Mouse (Mus musculus): ENCODE results near the gene Olfr735. TPM values are rescaled to one million over a fixed set of nuclear protein-coding genes. Genes with fewer than 3 reads are reported as not detected.

Olfr735 gene
- not detected in 2 replicates for polyA plus RNA-seq (2015; fragmentation: Nextera tagmentation; extraction: Ambion mirVana)

DNA sequence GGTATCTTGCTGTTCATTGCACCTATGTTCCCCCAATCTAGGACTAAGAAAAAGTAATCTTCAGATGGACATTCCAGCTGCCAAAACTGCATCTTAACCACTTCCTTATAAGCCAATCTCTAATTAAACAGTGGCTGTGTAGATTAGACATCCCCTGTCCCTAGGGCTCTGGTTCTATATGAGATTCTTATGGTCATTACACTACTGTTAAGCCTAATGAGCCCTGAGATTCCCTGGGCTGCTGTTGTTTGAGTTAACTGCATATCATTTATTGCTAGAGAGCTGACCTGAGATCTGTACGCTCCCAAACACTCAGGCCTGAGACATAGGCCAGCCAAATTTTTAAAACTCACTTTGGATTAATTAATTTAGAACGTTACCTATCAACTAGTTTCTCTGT lies at the start of gene Olfr735:
Olfr735 (minus strand) TSS at position 77 of the 400 bp plus-strand sequence.
- no peaks in the 10 kb centered on the region for H3K36me3 ChIP-seq
- H3K4me3 ChIP-seq (replicated peaks) = no peak within 1 kb of the TSS
- WGBS (ENCODE audit: insufficient replicate concordance) = 64% methylated on average over 2 of the region's 2 CpGs
- ATAC-seq (ENCODE audit: low read depth) (no peak), DNase-seq (no peak)
- H3K4me2 ChIP-seq = no peak within 1 kb of the TSS
- no peak within 1 kb of the TSS for H3K27ac ChIP-seq
- H3K27me3 ChIP-seq = no peaks in the 10 kb centered on the region
- no peak within 1 kb of the TSS for H3K9ac ChIP-seq
- no peaks in the 10 kb centered on the region for H3K4me1 ChIP-seq (replicated peaks)
- no peaks in the 10 kb centered on the region for H3K9me3 ChIP-seq (replicated peaks)

DNA sequence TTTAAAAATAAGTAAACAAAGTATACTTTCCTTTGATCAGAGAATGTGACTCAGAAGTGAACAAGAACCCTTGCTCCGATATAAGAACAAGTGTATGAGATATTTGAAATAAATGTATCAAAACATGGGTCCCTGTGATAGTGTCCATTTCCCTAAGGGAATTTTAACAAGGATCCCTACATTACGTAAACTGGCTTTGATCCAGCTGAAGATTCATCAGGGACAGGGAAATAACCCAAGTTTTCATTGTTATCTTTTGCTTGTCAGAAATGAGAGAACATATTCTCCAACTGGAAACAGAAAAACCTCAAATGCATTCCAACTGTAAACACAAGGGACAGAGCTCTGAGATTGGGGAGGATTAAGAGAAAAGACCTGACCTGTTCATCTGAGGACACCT lies 32.2 kb upstream of the Olfr735 start, which contains the start of gene Olfr736:
Olfr736 (plus strand) TSS at position 301 of the 400 bp plus-strand sequence.
- Histone ChIP-seq H3K36me3 (no peaks in the 10 kb centered on the region), H3K9ac (no peak within 1 kb of the TSS), H3K27me3 (no peaks in the 10 kb centered on the region), H3K27ac (no peak within 1 kb of the TSS), H3K4me2 (no peak within 1 kb of the TSS), H3K9me3 (replicated peaks) (no peaks in the 10 kb centered on the region), H3K4me3 (replicated peaks) (no peak within 1 kb of the TSS), H3K4me1 (replicated peaks) (no peaks in the 10 kb centered on the region)
- WGBS (ENCODE audit: insufficient replicate concordance) = 65% methylated on average over 2 of the region's 2 CpGs
- ATAC-seq (ENCODE audit: low read depth) (no peak), DNase-seq (no peak)

DNA sequence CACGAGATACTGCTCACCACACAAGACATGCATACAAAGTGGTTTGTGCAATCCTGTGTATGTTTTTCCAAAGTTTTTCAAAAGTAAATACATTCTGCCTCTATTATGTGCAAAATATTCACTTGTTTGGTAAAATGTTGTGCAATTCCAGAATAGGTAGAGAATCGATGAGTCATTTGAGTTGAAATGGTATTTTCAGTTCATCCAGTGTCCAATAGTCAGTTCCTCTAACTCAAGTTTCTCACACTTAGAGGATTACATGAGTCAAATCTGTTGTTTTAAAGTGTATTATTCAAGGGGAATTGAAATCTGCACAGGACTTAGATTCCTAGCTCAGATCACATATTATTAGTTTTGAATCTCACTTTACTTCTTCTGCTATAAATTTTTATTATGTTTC lies 14.9 kb upstream of the Olfr735 start:
- 49% methylated on average over 2 of the region's 2 CpGs for whole genome bisulfite sequencing (ENCODE audit: insufficient replicate concordance)
- Histone ChIP-seq H3K4me2 (no peak overlapping the region), H3K9ac (no peak overlapping the region), H3K27me3 (no peaks in the 10 kb centered on the region), H3K36me3 (no peaks in the 10 kb centered on the region), H3K27ac (no peak overlapping the region), H3K9me3 (replicated peaks) (no peaks in the 10 kb centered on the region), H3K4me3 (replicated peaks) (no peak overlapping the region), H3K4me1 (replicated peaks) (no peaks in the 10 kb centered on the region)
- ATAC-seq (ENCODE audit: low read depth) (no peak), DNase-seq (no peak)

DNA sequence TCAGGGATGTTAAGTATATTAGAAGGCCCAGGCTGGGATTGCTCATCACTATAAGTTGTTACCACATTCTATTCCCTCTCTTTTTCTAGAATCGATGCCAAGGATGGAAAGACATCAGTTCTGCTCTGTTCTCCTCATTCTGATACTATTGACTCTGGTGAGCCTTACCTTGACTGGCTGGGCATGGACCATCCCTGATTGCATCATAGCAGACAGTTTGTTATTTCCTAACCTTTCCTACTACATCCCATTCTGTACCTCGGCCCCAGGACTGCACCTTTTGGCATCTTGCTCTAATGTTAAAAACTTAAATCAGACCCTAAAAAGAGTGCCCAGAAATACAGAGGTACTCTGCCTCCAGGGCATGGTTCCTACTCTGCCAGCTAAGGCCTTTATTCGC lies 11.8 kb upstream of the Olfr735 start:
- ATAC-seq (ENCODE audit: low read depth) (no peak), DNase-seq (no peak)
- no peak overlapping the region for H3K4me3 ChIP-seq (replicated peaks)
- WGBS (ENCODE audit: insufficient replicate concordance) = 52% methylated on average over 3 of the region's 3 CpGs
- no peaks in the 10 kb centered on the region for H3K4me1 ChIP-seq (replicated peaks)
- H3K9me3 ChIP-seq (replicated peaks) = no peaks in the 10 kb centered on the region
- H3K9ac ChIP-seq = no peak overlapping the region
- no peak overlapping the region for H3K27ac ChIP-seq
- no peaks in the 10 kb centered on the region for H3K27me3 ChIP-seq
- H3K4me2 ChIP-seq = no peak overlapping the region
- no peaks in the 10 kb centered on the region for H3K36me3 ChIP-seq

DNA sequence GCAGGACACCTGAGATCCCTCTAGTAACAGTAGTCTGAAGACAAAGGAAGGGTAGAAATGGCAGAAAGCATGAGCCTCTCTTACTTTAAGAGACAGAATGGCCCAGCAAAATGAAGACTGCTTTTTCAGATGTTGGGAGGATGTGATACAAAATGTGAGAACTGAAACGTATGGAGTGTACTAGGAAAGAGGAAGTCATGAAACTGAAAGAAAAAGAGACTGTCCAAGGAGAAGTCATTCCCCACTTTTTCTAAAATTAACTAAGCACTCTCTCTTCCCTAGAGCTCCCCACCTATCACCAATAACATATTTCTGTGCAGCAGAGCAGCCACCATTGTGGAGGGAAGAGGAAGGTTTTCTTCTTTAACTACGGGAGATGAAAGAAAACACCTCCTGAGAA lies 8.9 kb upstream of the Olfr735 start, which contains the start of gene Tlr11:
Tlr11 (plus strand) TSS at position 322 of the 400 bp plus-strand sequence.
- WGBS (ENCODE audit: insufficient replicate concordance) = 35% methylated on average over 2 of the region's 2 CpGs
- Histone ChIP-seq H3K4me1 (replicated peaks) (no peaks in the 10 kb centered on the region), H3K36me3 (no peaks in the 10 kb centered on the region), H3K9me3 (replicated peaks) (no peaks in the 10 kb centered on the region), H3K9ac (no peak within 1 kb of the TSS), H3K27me3 (no peaks in the 10 kb centered on the region), H3K27ac (no peak within 1 kb of the TSS), H3K4me3 (replicated peaks) (no peak within 1 kb of the TSS), H3K4me2 (no peak within 1 kb of the TSS)
- ATAC-seq (ENCODE audit: low read depth) (no peak), DNase-seq (no peak)

DNA sequence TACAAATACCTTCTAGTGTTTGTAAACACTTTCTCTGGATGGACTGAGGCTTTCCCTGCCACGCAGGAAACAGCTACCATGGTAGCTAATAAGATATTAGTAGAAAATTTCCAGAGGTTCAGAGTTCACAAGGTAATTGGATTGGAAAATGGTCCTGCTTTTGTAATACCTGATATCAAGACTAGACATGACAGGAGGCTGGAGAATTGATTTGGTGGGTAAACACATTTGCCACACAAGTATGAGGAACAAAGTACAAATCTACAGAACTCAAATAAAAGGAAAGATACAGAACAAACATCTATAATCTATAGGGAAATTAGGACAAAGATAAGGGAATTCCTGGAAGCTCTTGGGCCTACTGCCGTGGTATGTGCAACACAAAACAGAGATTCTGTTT lies 8.1 kb upstream of the Olfr735 start:
- no peaks in the 10 kb centered on the region for H3K9me3 ChIP-seq (replicated peaks)
- ATAC-seq (ENCODE audit: low read depth) (no peak), DNase-seq (no peak)
- no peak overlapping the region for H3K27ac ChIP-seq
- no peak overlapping the region for H3K4me3 ChIP-seq (replicated peaks)
- no peak overlapping the region for H3K9ac ChIP-seq
- no peaks in the 10 kb centered on the region for H3K36me3 ChIP-seq
- no peaks in the 10 kb centered on the region for H3K27me3 ChIP-seq
- no peaks in the 10 kb centered on the region for H3K4me1 ChIP-seq (replicated peaks)
- no peak overlapping the region for H3K4me2 ChIP-seq
- WGBS (ENCODE audit: insufficient replicate concordance) = 47% methylated on average over 2 of the region's 2 CpGs

DNA sequence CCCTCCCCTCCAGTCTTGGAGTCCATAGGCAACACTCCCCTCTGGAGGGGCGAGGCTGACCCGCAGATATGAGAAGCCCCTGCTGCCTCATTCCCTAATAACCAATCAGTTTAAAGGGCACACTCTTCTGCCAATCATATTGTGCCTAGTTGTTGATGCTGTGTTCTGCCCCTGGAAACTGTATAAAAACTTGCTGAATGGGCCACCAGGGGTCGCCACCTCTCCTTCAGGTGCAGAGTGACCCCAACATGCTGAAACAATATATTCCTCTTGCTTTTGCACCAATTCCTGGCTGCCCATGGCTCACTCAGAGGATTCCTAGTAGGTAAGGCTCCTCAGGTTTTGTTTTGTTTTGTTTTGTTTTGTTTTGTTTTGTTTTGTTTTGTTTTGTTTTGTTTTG lies 3.8 kb upstream of the Olfr735 start:
- H3K4me1 ChIP-seq (replicated peaks) = no peaks in the 10 kb centered on the region
- no peaks in the 10 kb centered on the region for H3K9me3 ChIP-seq (replicated peaks)
- no peak overlapping the region for H3K4me3 ChIP-seq (replicated peaks)
- no peaks in the 10 kb centered on the region for H3K27me3 ChIP-seq
- H3K27ac ChIP-seq = no peak overlapping the region
- ATAC-seq (ENCODE audit: low read depth) = no peak
- H3K4me2 ChIP-seq = no peak overlapping the region
- H3K9ac ChIP-seq = no peak overlapping the region
- 25% methylated on average over 3 of the region's 3 CpGs for WGBS (ENCODE audit: insufficient replicate concordance)
- no peak for DNase-seq
- H3K36me3 ChIP-seq = no peaks in the 10 kb centered on the region

DNA sequence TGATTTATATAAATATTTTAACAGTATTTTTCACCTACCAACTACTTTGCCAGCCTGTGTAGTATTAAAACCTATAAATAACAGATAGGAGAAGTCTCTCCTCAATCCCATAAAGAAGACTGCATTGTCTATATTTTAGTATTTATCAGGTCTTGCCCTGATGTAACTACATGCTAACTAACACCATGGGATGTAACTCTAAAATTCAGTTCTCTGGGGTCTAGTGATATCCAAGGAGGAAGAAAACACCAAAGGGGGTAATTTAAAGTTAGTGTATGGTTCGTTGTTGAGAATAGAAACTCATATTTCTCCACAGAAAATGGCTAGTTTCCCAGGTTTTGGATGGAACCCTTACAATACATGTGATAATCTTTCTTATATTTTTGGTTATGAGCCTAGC lies 22.0 kb downstream of the Olfr735 start, which contains the start of gene Olfr734:
Olfr734 (minus strand) TSS at position 101 of the 400 bp plus-strand sequence.
- no peak within 1 kb of the TSS for H3K4me2 ChIP-seq
- no peak within 1 kb of the TSS for H3K4me3 ChIP-seq (replicated peaks)
- no peaks in the 10 kb centered on the region for H3K27me3 ChIP-seq
- WGBS (ENCODE audit: insufficient replicate concordance) = 28% methylated on average over 1 of the region's 1 CpGs
- no peak within 1 kb of the TSS for H3K9ac ChIP-seq
- no peaks in the 10 kb centered on the region for H3K36me3 ChIP-seq
- DNase-seq (no peak), ATAC-seq (ENCODE audit: low read depth) (no peak)
- H3K4me1 ChIP-seq (replicated peaks) = no peaks in the 10 kb centered on the region
- H3K27ac ChIP-seq = no peak within 1 kb of the TSS
- no peaks in the 10 kb centered on the region for H3K9me3 ChIP-seq (replicated peaks)

DNA sequence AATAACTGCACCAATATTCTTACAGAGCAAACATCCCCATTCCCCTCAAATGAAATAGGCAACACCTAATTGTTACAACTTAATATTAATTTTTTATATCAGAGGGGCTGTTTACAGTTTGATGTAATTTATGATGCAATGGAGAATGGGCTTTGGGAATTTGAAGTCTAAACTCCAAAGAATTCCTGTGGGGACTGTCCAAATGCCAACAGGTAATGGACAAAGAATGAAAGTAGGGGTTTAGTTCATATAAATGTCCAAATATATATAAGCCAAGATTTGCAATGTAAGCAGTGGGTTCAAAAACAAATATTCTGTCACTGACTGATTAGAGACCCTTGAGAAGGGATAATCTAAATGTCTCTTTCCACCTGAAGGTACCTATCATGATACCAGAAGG lies 47.2 kb downstream of the Olfr735 start, which contains the start of gene Olfr733:
Olfr733 (minus strand) TSS at position 101 of the 400 bp plus-strand sequence.
- no peaks in the 10 kb centered on the region for H3K27me3 ChIP-seq
- H3K36me3 ChIP-seq = no peaks in the 10 kb centered on the region
- ATAC-seq (ENCODE audit: low read depth) (no peak), DNase-seq (no peak)
- no peak within 1 kb of the TSS for H3K4me2 ChIP-seq
- no peak within 1 kb of the TSS for H3K27ac ChIP-seq
- no peaks in the 10 kb centered on the region for H3K9me3 ChIP-seq (replicated peaks)
- H3K4me3 ChIP-seq (replicated peaks) = no peak within 1 kb of the TSS
- H3K4me1 ChIP-seq (replicated peaks) = no peaks in the 10 kb centered on the region
- H3K9ac ChIP-seq = no peak within 1 kb of the TSS

Other genes starting within 250 kb of the Olfr735 start
- gene Olfr727, start 225.7 kb downstream of the Olfr735 start, polyA plus RNA-seq (2015; fragmentation: Nextera tagmentation; extraction: Ambion mirVana) = not detected in 2 replicates
- not detected in 2 replicates for gene Olfr728, start 206.2 kb downstream of the Olfr735 start, polyA plus RNA-seq (2015; fragmentation: Nextera tagmentation; extraction: Ambion mirVana)
- gene Olfr729, start 196.0 kb downstream of the Olfr735 start, polyA plus RNA-seq (2015; fragmentation: Nextera tagmentation; extraction: Ambion mirVana) = not detected in 2 replicates
- gene Olfr730, start 160.7 kb downstream of the Olfr735 start, polyA plus RNA-seq (2015; fragmentation: Nextera tagmentation; extraction: Ambion mirVana) = not detected in 2 replicates
- not detected in 2 replicates for gene Olfr731, start 107.0 kb downstream of the Olfr735 start, polyA plus RNA-seq (2015; fragmentation: Nextera tagmentation; extraction: Ambion mirVana)
- not detected in 2 replicates for gene Olfr732, start 64.7 kb downstream of the Olfr735 start, polyA plus RNA-seq (2015; fragmentation: Nextera tagmentation; extraction: Ambion mirVana)
- not detected in 2 replicates for gene Olfr733, start 47.4 kb downstream of the Olfr735 start, polyA plus RNA-seq (2015; fragmentation: Nextera tagmentation; extraction: Ambion mirVana)
- not detected in 2 replicates for gene Olfr734, start 22.1 kb downstream of the Olfr735 start, polyA plus RNA-seq (2015; fragmentation: Nextera tagmentation; extraction: Ambion mirVana)
- gene Tlr11, start 9.0 kb upstream of the Olfr735 start, polyA plus RNA-seq (2015; fragmentation: Nextera tagmentation; extraction: Ambion mirVana) = not detected in 2 replicates
- not detected in 2 replicates for gene Olfr736, start 32.3 kb upstream of the Olfr735 start, polyA plus RNA-seq (2015; fragmentation: Nextera tagmentation; extraction: Ambion mirVana)
- not detected in 2 replicates for gene Olfr738, start 58.7 kb upstream of the Olfr735 start, polyA plus RNA-seq (2015; fragmentation: Nextera tagmentation; extraction: Ambion mirVana)
- gene Olfr739, start 69.8 kb upstream of the Olfr735 start, polyA plus RNA-seq (2015; fragmentation: Nextera tagmentation; extraction: Ambion mirVana) = not detected in 2 replicates
- not detected in 2 replicates for gene Olfr740, start 96.7 kb upstream of the Olfr735 start, polyA plus RNA-seq (2015; fragmentation: Nextera tagmentation; extraction: Ambion mirVana)
- not detected in 2 replicates for gene Olfr741, start 123.9 kb upstream of the Olfr735 start, polyA plus RNA-seq (2015; fragmentation: Nextera tagmentation; extraction: Ambion mirVana)
- not detected in 2 replicates for gene Olfr742, start 154.7 kb upstream of the Olfr735 start, polyA plus RNA-seq (2015; fragmentation: Nextera tagmentation; extraction: Ambion mirVana)
- not detected in 2 replicates for gene Olfr743, start 173.0 kb upstream of the Olfr735 start, polyA plus RNA-seq (2015; fragmentation: Nextera tagmentation; extraction: Ambion mirVana)